Mouse (Mus musculus) urinary bladder, postnatal 10 days (tissue): Measurements from ENCODE around the gene Pgm2.
A peak's percentile ranks its signal among the peaks of the same experiment; 100 is the strongest.

Experiments used
- DNase-seq: peaks from one replicate; pipeline ENCODE4 v3.0.0; 2022; ENCODE audit warnings: low spot score

The Pgm2 gene

GRCm38 (mm10) chr5:64146384-64147005, 53.7 kb downstream of the Pgm2 start:
- no peak for DNase-seq

DNA sequence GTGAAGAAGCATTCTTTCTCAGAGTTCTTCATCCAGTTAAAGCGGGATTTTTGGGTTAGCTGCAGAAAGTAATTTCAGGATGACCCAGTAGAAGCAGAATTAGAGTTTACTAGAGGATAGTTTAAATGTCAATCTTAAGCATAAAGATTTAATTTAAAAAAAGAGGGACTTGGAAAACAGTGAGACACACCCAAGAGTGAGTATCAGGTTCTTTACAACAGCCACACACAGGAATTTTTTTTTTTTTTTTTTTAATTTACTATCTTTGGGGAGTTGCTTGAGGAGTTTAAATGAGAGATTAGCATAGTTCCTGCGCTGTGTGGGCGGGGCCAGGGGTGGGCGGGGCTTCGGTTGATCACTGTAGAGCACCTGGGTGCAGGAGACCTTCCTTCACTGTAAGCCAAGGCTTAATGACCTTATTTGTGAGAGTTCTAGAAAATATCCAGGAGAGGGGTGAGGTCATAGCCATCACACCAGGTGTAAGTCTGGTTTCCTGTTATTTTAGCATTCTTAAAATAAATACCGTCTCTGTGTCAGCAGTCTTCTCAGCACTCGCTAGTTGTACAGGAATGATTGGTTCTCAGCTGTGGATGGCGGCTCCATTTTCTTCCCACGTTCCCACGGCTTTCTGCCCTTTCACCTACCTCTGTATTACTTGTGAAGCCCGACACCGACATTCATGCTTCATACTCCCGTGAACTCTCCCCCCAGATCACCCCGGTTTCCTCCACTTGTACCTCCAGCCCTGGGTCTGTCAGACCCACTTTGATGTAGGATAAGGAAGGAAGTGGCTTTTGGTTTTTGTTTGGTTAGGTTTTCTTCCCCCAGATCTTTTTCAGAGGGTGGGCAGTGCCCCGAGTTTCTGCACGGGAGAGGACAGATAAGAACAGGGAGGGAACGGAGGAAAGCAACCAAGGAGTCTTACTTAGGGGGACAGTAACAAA, 56.7 kb downstream of the Pgm2 start:
- DNase-seq: no peak

DNA sequence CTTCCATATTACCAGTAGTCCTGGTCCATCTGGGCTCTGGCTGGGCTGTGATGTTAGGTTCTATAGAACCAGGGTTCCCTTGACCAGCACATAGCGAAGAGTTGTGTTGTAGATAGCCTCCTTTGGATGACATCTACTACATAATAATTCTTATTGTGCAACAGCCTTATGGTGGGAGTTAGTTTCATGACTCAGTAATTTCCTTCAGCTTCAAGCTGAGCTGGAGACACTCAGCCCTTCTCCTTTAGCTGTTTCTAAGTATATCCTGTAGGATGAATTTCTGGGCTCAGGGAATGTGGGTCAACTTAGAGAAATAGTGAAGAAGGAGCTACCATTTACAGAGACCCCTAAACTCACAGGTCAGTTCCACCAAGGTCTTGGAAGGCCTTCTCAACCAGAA, 60.6 kb downstream of the Pgm2 start:
- DNase-seq: no peak

DNA sequence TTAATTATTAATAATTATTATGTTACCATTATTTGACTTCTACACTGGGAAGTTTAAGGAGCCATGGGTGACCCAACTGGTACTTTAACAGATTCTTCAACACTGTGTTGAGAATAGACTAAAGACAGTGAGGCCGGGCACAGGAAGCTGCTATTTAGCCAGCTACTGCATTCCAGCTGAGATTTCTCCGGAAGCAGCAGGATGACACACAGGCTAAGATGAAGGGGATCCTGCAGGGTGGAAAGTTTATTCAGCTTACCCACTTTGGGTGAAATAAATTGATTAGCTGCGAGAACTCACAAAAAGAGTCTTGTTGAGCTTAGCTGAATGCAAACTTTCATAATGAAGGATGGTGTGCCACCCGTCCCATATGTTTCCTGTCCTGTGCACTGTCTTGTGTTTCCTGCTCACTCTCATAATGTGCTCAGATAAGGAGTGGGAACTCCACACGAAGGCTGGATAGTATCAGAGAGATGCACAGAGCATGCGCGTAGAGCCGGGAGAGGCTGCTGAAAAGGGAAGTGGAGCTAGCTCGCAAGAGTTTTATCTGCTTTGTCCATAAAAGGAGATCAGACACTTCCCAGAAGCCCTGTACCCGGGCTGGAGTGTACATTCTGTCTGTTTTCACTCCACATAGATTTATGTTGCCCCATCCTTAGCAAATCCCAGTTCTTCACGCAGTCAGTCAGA, 63.3 kb downstream of the Pgm2 start, which contains the start of gene Tbc1d1:
Tbc1d1 (plus strand) TSS at position 445 of the 690 bp plus-strand sequence.
- DNase-seq: no peak

DNA sequence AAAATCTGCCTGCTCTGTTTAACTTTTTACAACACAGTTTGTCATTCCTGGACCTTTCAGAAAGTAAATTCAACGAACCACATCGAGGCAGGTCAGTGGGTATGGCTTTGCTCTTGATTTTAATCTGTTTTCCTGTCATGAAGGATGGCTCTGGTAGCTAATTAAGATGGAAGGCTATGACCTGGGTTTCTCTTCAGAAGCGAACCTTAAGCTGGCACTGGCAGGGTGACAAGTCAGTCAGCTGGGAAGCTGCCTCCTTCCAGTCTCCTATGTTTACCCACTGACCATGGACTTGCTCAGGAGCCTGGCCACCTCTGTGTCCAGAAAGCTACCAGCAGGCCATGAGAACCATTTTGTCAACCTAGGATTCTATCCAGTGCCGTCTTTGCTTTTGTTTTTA, 63.8 kb downstream of the Pgm2 start:
- DNase-seq: no peak

DNA sequence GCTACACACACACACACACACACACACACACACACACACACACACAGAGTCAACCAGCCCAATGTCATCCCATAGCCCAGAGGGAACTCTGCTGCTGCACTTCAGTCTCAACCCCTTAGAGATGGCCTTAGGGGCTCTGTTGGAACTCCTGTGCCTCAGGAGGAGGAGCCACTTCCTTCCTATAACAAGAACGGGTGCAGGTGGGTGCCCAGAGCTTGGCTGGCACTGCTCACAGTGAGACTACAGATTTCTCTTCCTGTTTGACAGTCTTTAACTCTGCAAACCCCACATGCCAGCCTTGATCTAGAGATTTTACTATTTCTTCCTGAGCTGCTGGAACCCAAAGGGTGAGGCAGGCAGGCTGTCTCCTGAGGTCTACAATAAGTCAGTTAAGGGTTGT, 65.2 kb downstream of the Pgm2 start:
- DNase-seq: no peak

GRCm38 (mm10) chr5:64158501-64158900, 65.8 kb downstream of the Pgm2 start:
- no peak for DNase-seq

DNA sequence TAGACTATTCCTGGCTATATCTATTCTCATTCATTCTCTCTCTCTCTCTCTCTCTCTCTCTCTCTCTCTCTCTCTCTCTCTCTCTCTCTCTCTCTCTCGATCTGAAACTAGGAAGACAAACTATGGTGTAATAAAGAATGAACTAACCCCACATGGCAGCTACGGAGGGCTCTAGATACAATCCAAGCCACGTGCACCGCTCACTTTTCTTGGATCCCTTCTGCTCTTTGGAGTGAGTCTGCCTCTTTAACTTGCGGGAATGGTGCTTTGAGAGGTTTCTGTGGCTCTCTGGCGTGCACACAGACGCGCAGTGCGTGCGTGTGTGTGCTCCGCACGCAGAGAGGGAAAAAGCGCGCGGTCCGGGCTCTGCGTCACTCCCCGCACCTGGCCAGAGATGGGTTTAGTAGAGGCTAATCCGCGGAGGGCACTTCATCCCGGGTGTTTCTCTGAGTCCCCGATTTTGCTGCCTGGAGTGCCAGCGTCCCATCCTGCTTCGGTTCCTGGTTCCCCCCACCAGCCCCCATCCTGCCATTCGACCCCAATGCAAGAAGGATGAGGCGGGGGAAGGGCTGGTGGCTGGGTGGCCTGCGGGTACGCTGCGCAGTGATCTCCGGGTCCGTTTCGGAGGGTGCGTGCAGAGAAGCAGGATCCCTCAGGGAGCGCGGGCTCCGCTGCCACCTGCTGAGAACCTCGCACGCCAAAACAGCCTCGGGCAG, 66.5 kb downstream of the Pgm2 start:
- DNase-seq: no peak

GRCm38 (mm10) chr5:64159781-64160704, 67.3 kb downstream of the Pgm2 start:
- DNase-seq: peak; percentile 20

DNA sequence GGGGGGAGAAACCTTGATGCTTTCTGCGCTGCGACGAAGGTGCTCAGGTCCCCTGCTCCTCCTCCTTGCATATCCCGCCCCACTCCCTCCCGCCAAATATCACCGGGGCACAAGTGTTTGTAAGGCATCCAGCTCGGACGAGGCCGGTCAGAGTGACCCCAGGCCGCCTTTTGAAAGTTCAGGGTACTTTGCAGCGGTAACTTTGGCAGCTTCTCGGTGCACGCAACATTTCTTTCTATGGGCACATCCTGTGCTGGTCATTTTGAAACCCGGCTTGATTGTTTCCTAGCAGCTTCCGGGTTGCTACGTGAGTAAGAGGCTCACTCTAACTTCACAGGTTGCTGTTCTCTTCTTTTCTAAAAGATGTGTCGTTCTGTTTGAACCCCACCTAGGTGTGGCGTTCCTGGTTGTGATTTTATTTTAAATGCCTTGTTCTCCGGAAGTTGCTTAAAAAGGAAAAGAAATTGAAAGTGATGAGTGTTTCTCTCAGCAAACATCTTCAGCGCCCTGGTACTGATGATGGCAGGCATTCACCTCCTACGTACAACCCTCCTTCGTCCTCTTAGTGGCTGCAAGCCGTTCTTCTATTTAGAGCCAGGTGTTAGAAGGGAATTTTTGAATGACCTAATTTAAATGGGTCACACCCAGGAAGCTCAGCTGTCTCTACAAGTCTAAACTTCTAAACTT, 68.1 kb downstream of the Pgm2 start:
- no peak for DNase-seq

DNA sequence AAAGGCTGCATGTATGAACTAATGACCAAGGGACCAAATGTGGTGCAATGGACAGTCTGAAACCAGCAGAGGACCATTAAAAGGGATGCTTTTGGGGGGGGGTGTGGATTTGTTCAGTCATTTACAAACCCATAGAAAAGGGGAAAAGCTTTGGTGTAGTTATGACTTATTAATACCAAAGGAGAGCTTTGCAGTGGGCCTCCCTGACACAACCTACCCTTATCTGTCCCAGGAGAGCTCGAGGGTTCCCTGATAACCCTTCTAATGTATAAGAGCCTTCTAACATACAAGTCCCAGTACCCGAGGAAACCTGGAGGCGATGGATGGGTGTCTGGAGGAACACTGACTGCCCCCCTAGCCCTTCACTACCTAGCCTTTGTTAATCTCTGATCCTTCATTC, 69.2 kb downstream of the Pgm2 start:
- no peak for DNase-seq

- DNase-seq: no peak
Measured at GRCm38 (mm10) chr5:64162582-64162981, 69.8 kb downstream of the Pgm2 start.

DNA sequence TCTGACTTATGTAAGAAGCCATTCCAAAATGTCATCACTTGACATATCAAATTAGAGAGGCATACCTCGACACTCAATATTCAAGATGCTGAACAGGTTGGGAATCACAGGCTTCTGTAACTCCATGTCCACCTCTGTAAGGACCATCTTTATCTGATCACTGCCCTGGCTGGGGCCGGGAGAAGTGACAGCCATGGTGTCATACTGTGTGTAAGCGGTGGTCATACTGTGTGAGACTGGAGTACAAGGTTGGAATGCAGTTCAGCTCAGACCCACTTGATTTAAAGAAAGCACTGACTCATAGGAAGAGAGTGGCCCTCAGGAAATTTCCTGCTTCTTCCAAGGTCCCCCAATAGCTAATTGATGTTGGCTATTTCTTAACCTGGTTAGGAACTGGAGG, 71.7 kb downstream of the Pgm2 start:
- DNase-seq: no peak

DNA sequence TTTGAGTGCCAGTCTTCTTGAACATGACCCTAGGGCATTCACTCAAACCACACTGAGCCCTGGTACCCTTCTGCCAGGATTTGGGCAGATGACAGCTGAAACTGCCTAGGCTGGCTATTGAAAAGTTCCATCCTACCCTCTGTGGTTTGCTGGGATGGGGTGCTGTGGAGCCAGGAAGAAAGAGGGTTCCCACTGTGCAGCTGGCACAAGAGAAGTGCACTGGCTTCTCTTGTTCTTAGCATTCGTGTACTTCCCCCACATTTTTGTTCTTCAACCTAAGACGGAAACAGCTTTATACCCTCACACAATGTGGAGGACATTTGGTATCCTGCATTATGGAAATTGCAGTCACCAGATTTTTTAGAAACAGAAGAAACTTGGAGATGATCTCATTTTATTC, 73.1 kb downstream of the Pgm2 start:
- DNase-seq: no peak

DNA sequence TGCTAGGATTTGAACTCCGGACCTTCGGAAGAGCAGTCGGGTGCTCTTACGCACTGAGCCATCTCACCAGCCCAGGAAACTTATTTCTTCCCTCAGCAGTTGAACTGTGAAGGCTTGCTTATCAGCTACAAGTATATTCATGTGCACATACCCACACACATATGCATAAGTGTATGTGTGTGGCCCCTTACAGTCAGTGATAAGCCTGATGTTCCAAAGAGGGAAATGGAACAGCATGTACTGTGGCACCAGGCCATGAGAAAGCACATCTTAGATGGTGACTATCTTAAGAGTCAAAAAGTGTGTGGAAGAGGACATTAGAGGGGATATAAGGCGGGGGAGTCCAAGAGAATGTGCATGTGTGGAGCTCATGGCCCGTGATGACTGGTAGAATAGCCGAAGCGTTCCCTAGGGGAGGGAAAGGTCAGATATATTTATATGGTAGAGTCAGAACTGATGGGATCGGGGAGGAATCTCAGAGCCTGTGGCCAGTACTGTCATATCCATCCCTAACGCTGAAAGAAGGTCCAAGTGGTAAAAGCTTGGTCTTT, 76.3 kb downstream of the Pgm2 start:
- DNase-seq: no peak

- no peak for DNase-seq
Measured at GRCm38 (mm10) chr5:64172884-64173283, 80.1 kb downstream of the Pgm2 start.

DNA sequence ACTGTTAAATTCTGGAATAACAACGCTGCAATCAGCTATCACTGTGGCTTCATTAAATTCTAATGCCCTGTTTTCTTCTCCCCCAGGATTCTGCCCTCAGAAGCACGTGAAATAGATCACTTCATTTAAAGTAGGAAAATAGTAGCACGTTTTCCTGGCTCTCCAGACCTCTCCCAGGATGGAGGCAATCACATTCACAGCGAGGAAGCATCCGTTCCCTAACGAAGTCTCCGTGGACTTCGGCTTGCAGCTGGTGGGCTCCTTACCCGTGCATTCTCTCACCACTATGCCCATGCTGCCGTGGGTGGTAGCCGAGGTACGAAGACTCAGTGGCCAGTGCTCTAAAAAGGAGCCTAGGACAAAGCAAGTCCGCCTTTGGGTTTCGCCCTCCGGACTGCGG, 80.6 kb downstream of the Pgm2 start:
- DNase-seq: no peak

DNA sequence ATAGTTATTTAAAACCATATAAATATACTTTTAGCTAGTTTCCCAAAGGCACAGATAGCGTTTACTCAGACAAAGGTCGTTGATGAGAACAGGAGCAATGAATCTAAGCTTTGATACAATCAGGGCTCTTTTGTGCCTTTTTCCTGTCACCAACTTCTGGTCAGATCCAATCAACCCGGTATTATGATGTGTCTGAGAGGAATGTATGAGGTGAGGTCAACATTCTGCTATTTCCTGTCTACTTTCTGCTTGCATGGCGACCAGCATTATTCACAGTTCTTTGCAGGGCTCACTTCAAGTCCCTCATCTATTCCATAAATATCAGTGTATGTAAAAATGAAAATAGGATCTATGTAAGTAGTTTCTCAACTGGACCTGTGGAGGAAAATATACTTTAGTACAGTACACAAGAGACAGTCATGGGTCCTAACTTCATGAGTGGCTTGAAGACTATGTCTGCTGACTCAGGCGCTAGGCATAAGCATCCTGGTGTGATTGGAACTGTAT, 81.7 kb downstream of the Pgm2 start:
- DNase-seq: no peak
